Mouse (Mus musculus): ENCODE data around the gene Ssna1. TPM values are rescaled to one million over a fixed set of nuclear protein-coding genes. Genes with fewer than 3 reads are reported as not detected.
"Not testable (repeated sequence)": the region's sequence is repeated elsewhere in the genome, so short reads cannot be mapped to it uniquely, and the experiment has no call there.

Gene Ssna1
- total RNA-seq, 1 experiment from 2014 or later, result 45.8 TPM

GRCm38 (mm10) chr2:25262291-25262767 lies 9.9 kb downstream of the Ssna1 start, which contains the start of gene Tprn:
TSS of gene Tprn (plus strand) at chr2:25262618.
- DNase-seq, result peak; percentile 96

GRCm38 (mm10) chr2:25261870-25262269 lies 10.4 kb downstream of the Ssna1 start:
- DNase-seq, result no peak

GRCm38 (mm10) chr2:25258887-25259286 lies 13.4 kb downstream of the Ssna1 start:
- no peak for DNase-seq

GRCm38 (mm10) chr2:25257250-25257649 lies 15.0 kb downstream of the Ssna1 start:
- not testable (repeated sequence) for DNase-seq

GRCm38 (mm10) chr2:25256443-25257109 lies 15.7 kb downstream of the Ssna1 start:
- peak; percentile 73 for DNase-seq

GRCm38 (mm10) chr2:25255284-25255779 lies 16.9 kb downstream of the Ssna1 start, which contains the start of gene Tmem203:
TSS of gene Tmem203 (plus strand) at chr2:25255439.
- DNase-seq, result peak; percentile 94

GRCm38 (mm10) chr2:25252331-25252730 lies 19.9 kb downstream of the Ssna1 start:
- DNase-seq, result peak; percentile 32

- DNase-seq, result no peak
Measured at GRCm38 (mm10) chr2:25246183-25247072, 25.8 kb downstream of the Ssna1 start, which contains the start of gene AL732309.1. TSS of gene AL732309.1 (minus strand) at chr2:25246863.

GRCm38 (mm10) chr2:25244144-25244543 lies 28.1 kb downstream of the Ssna1 start:
- no peak for DNase-seq

GRCm38 (mm10) chr2:25243342-25243741 lies 28.9 kb downstream of the Ssna1 start:
- DNase-seq, result no peak

GRCm38 (mm10) chr2:25242101-25242506 lies 30.1 kb downstream of the Ssna1 start, which contains the start of the genes Rnf208 and Cysrt1:
TSS of gene Rnf208 (plus strand) at chr2:25242255.
TSS of gene Cysrt1 (minus strand) at chr2:25242452.
- peak; percentile 32 for DNase-seq

GRCm38 (mm10) chr2:25241438-25241775 lies 30.8 kb downstream of the Ssna1 start:
- DNase-seq, result no peak

GRCm38 (mm10) chr2:25240723-25241437 lies 31.4 kb downstream of the Ssna1 start:
- DNase-seq, result peak; percentile 88

GRCm38 (mm10) chr2:25240310-25240709 lies 31.9 kb downstream of the Ssna1 start:
- DNase-seq, result no peak

- DNase-seq, result no peak
Measured at GRCm38 (mm10) chr2:25239766-25240165, 32.5 kb downstream of the Ssna1 start.

GRCm38 (mm10) chr2:25238106-25238505 lies 34.1 kb downstream of the Ssna1 start:
- no peak for DNase-seq

- no peak for DNase-seq
Measured at GRCm38 (mm10) chr2:25237522-25237921, 34.7 kb downstream of the Ssna1 start.

GRCm38 (mm10) chr2:25236614-25237013 lies 35.6 kb downstream of the Ssna1 start, which contains the start of gene Rnf224:
TSS of gene Rnf224 (minus strand) at chr2:25236787.
- no peak for DNase-seq

GRCm38 (mm10) chr2:25234551-25235220 lies 37.6 kb downstream of the Ssna1 start:
- no peak for DNase-seq

GRCm38 (mm10) chr2:25234050-25234449 lies 38.2 kb downstream of the Ssna1 start, which contains the start of gene Slc34a3:
TSS of gene Slc34a3 (minus strand) at chr2:25234364.
- no peak for DNase-seq

- DNase-seq, result no peak
Measured at GRCm38 (mm10) chr2:25233421-25233820, 38.8 kb downstream of the Ssna1 start.
